Mouse (Mus musculus) cortical plate, adult 2 months (tissue): ENCODE data around the gene Sstr4. TPM values are rescaled to one million over a fixed set of nuclear protein-coding genes. Genes with fewer than 3 reads are reported as not detected.

Experiments
- H3K27ac ChIP-seq: fragments of 200-500 bp; 2 replicates; pipeline ENCODE4 v1.5.1; 2012; ENCODE audit warnings: low read length, control low read depth, inconsistent platforms; ENCODE audit not compliant: insufficient read depth
- H3K4me1 ChIP-seq: fragments of 200-500 bp; 2 replicates; pipeline ENCODE4 v1.6.1; 2011; ENCODE audit warnings: low read length; ENCODE audit not compliant: control insufficient read depth, insufficient read depth
- H3K4me3 ChIP-seq: fragments of 200-500 bp; 2 replicates; pipeline ENCODE4 v1.5.1; 2011; ENCODE audit warnings: mild to moderate bottlenecking, low read length, control low read depth; ENCODE audit not compliant: insufficient read depth
- CTCF ChIP-seq: fragments of 200-500 bp; IDR thresholded peaks from 2 replicates; pipeline ENCODE4 v1.5.1; 2011; ENCODE audit warnings: mild to moderate bottlenecking, control low read depth, low read length; ENCODE audit not compliant: insufficient read depth; ENCODE audit errors: extremely low read depth
- POLR2A ChIP-seq: fragments of 200-500 bp; IDR thresholded peaks from 2 replicates; pipeline ENCODE4 v1.6.1; 2011; ENCODE audit warnings: mild to moderate bottlenecking, low read length, control low read depth; ENCODE audit not compliant: insufficient read depth; ENCODE audit errors: extremely low read depth
- polyA plus RNA-seq: library from polyadenylated mRNA; depleted of rRNA; stranded (reverse); fragments of >200 nt; gene quantifications from 2 replicates; pipeline ENCODE4 v1.2.3, GENCODE M21; 2012; rRNA removed

The Sstr4 gene
- polyA plus RNA-seq, 1 experiment: 21.9 TPM

DNA sequence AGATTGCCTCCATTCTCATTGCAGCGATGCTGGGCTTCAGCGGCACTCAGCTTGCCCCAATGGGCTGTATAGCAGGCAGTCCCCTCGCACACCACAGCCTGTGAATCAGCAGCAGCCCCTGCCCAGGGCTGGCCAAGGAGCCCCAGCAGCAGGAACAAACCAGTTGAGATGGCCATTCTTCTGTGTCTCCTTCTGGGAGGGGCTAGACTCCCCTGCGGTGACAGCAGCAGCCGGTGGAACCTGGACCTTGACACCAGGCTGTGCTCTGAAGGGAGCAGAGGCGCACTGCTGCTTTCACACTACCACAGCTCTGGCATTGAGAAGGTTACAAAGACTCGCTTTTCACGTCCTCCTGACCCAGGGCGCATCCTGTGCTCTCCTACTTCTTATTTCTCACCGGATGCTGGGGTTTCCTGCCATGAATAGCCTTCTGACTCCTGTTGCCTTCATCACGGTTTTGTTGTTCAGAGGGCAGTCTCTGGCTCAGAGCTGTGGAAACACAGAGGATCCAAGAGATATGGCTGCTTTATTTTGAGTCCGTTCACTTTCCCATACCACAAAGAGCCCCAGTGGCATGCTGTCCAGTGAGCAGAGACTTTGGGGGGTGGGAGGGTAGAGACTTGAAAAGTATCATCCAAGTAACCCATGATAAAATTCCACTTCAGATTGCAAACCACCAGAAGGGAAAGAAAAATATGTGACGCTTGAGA lies 48.3 kb downstream of the Sstr4 start, which contains the start of gene Cd93:
Gene Cd93 (minus strand): TSS at position 315 of the 710 bp plus-strand sequence.
- peak within 1 kb of the TSS; percentile 7 for H3K4me3 ChIP-seq
- peak within 1 kb of the TSS; percentile 63 for H3K27ac ChIP-seq
- H3K4me1 ChIP-seq: no peaks in the 10 kb centered on the region
- TF ChIP-seq CTCF: no peak
- TF ChIP-seq POLR2A: no peak

DNA sequence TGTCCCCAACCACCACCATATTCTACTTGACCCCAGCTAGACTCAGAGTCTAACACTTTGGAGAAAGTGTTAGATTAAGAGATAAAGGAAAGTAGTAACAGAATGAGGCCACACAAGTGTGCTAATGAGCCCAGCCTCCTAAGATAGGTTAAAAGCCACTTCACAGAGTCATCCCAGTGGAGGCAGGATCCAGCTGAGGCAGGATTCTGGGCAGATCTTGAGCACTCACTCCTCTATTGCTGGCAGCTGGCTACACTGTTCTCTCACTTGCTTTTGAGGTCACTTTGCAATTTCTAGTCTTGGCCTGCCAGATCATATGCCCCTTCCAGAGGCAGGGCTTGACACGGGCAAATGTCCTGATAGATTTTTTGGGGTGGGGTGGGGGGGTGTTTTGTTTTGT lies 49.3 kb downstream of the Sstr4 start:
- TF ChIP-seq POLR2A: no peak
- TF ChIP-seq CTCF: no peak
- no peak overlapping the region for H3K27ac ChIP-seq
- no peaks in the 10 kb centered on the region for H3K4me1 ChIP-seq
- no peak overlapping the region for H3K4me3 ChIP-seq

GRCm38 (mm10) chr2:148445616-148446015 lies 50.5 kb downstream of the Sstr4 start:
- Histone ChIP-seq H3K4me3 (no peak overlapping the region), H3K27ac (no peak overlapping the region), H3K4me1 (no peaks in the 10 kb centered on the region)
- no peak for TF ChIP-seq POLR2A
- no peak for TF ChIP-seq CTCF

Other genes with a start within 250 kb of the Sstr4 start
- gene Thbd, start 12.8 kb downstream of the Sstr4 start, polyA plus RNA-seq: 10.0 and 14.4 TPM in 2 replicates
- gene Cd93, start 48.2 kb downstream of the Sstr4 start, polyA plus RNA-seq: 3.7 and 4.0 TPM in 2 replicates